Mouse (Mus musculus): Measurements from ENCODE around the gene Ehbp1.

- TF ChIP-seq CTCF (IDR thresholded peaks at IDR 0.05; ENCODE audit: borderline replicate concordance, insufficient read depth, low read depth, low read length), result no peak
- no peak for TF ChIP-seq POLR2A (IDR thresholded peaks at IDR 0.05; ENCODE audit: borderline replicate concordance, insufficient read depth, low read length)
Measured at GRCm38 (mm10) chr11:22269173-22269572, 72.9 kb downstream of the Ehbp1 start.
